Mouse (Mus musculus) olfactory bulb, adult 2 months (tissue): Measurements from ENCODE around the gene Plekhb2.

ENCODE experiments used
- CTCF ChIP-seq: fragments of 200-500 bp; IDR thresholded peaks from 2 replicates; pipeline ENCODE4 v1.5.1; 2012; ENCODE audit warnings: low read depth, mild to moderate bottlenecking, low read length, moderate library complexity; ENCODE audit not compliant: insufficient read depth
- POLR2A ChIP-seq: fragments of 200-500 bp; IDR thresholded peaks from 2 replicates; pipeline ENCODE4 v1.6.1; 2012; ENCODE audit warnings: mild to moderate bottlenecking, low read depth, low read length, moderate library complexity; ENCODE audit not compliant: insufficient read depth

GRCm38 (mm10) chr1:34834904-34835303 lies 14.9 kb upstream of the Plekhb2 start:
- TF ChIP-seq POLR2A (no peak), CTCF (no peak)
